Mouse (Mus musculus) right cerebral cortex, postnatal 4 days (tissue): ENCODE measurements at regions not wholly inside any gene's neighbourhood (a gene's known extent, or its start where the extent isn't known, plus 50 kb on each side); places are given as distances from the start of the nearest gene placed in this dataset.

Source experiments
- DNase-seq: peaks from one replicate; pipeline ENCODE4 v3.0.0-alpha.2; 2022

GRCm38 (mm10) chr16:50700811-50701517 is 110.0 kb upstream of the Ccdc54 start:
- no peak for DNase-seq

- no peak for DNase-seq
Observed at GRCm38 (mm10) chr16:50700123-50700522, 109.2 kb upstream of the Ccdc54 start.

- no peak for DNase-seq
Observed at GRCm38 (mm10) chr16:50697722-50698121, 106.8 kb upstream of the Ccdc54 start.

- no peak for DNase-seq
Observed at GRCm38 (mm10) chr16:50696052-50696451, 105.1 kb upstream of the Ccdc54 start.

- no peak for DNase-seq
Observed at GRCm38 (mm10) chr16:50694045-50694444, 103.1 kb upstream of the Ccdc54 start.

GRCm38 (mm10) chr16:50690818-50691217 is 99.9 kb upstream of the Ccdc54 start:
- DNase-seq = no peak

GRCm38 (mm10) chr16:50689525-50689924 is 98.6 kb upstream of the Ccdc54 start:
- no peak for DNase-seq

GRCm38 (mm10) chr16:50688818-50689506 is 98.0 kb upstream of the Ccdc54 start:
- no peak for DNase-seq

GRCm38 (mm10) chr16:50679698-50680097 is 88.7 kb upstream of the Ccdc54 start:
- DNase-seq = no peak

- DNase-seq = no peak
Observed at GRCm38 (mm10) chr16:50673339-50673738, 82.4 kb upstream of the Ccdc54 start.

- DNase-seq = no peak
Observed at GRCm38 (mm10) chr16:50672713-50673112, 81.8 kb upstream of the Ccdc54 start.

GRCm38 (mm10) chr16:50671170-50671569 is 80.2 kb upstream of the Ccdc54 start:
- DNase-seq = no peak

- no peak for DNase-seq
Observed at GRCm38 (mm10) chr16:50664240-50664639, 73.3 kb upstream of the Ccdc54 start.
